Mouse (Mus musculus): ENCODE measurements around the gene Ikzf3. TPM values are rescaled to one million over a fixed set of nuclear protein-coding genes. Genes with fewer than 3 reads are reported as not detected.

The Ikzf3 gene
- polyA plus RNA-seq, 1 experiment, result 3.9 TPM

DNA sequence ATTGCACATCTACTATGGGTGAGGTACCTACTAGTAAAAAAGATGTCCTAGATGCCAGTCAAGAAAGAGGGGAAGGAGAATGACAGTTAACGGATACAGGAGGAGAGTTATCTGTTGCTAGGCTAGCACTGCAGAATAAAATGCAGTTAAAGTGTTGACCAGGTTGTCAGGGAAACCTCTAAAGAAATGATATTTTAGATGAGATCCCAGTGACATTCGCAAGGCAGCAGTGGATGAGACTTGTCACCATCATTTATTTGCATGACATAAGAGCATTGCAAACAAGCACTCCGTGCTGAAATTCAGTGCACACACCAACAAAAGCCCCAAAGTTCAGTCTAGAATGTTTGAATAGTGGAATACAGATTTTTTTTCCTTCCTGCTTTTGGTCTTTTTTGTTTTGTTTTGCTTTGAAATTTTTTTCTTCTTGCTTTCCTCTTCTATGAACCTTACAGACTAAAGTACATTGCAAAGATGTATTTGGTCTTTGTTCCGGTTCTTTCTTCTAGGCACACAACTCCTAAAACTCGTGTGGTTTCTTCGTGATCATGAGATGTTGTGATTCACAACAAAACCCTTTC is 32.4 kb downstream of the Ikzf3 start:
- WGBS, result 71% methylated on average over 6 of the region's 6 CpGs
- TF ChIP-seq CTCF (conservative IDR thresholded peaks at IDR 0.05; ENCODE audit: insufficient read depth, insufficient read length, low read depth, low read length), result no peak
- TF ChIP-seq POLR2A (IDR thresholded peaks at IDR 0.05; ENCODE audit: low read depth, low read length), result no peak
- Histone ChIP-seq H3K4me1 (ENCODE audit: control insufficient read depth, insufficient read depth, low read length) (no peaks in the 10 kb centered on the region), H3K27ac (ENCODE audit: insufficient read depth, low read depth, low read length) (no peak overlapping the region), H3K4me3 (ENCODE audit: insufficient read depth, low read depth, low read length) (no peak overlapping the region), H3K27me3 (replicated peaks; ENCODE audit: control insufficient read depth, insufficient read depth, low read length) (no peaks in the 10 kb centered on the region), H3K36me3 (ENCODE audit: control insufficient read depth, insufficient read depth, low read length) (no peaks in the 10 kb centered on the region)
- no peak for DNase-seq

DNA sequence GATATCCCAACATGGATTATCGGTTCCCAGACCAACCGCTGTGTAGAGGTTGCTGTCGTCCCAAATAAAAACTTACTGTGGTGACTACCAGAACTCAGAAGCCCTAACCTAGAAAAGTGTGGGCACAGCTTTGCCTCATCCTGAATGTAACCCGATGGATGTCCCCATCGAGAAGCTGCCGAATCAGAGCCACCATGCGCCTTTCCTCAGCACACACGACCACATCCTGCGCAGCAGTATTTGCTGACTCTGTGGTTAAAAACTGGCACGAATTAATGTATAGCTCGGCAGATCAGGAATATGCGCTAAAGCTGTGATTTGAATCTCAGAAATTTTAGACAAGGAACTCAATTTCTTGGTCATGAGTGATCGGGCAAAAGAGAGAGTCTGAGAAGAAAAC is 33.0 kb downstream of the Ikzf3 start:
- Histone ChIP-seq H3K27ac (ENCODE audit: insufficient read depth, low read depth, low read length) (no peak overlapping the region), H3K4me1 (ENCODE audit: control insufficient read depth, insufficient read depth, low read length) (no peaks in the 10 kb centered on the region), H3K36me3 (ENCODE audit: control insufficient read depth, insufficient read depth, low read length) (no peaks in the 10 kb centered on the region), H3K27me3 (replicated peaks; ENCODE audit: control insufficient read depth, insufficient read depth, low read length) (no peaks in the 10 kb centered on the region), H3K4me3 (ENCODE audit: insufficient read depth, low read depth, low read length) (no peak overlapping the region)
- DNase-seq, result no peak
- 93% methylated on average over 13 of the region's 13 CpGs for WGBS
- no peak for TF ChIP-seq POLR2A (IDR thresholded peaks at IDR 0.05; ENCODE audit: low read depth, low read length)
- no peak for TF ChIP-seq CTCF (conservative IDR thresholded peaks at IDR 0.05; ENCODE audit: insufficient read depth, insufficient read length, low read depth, low read length)

DNA sequence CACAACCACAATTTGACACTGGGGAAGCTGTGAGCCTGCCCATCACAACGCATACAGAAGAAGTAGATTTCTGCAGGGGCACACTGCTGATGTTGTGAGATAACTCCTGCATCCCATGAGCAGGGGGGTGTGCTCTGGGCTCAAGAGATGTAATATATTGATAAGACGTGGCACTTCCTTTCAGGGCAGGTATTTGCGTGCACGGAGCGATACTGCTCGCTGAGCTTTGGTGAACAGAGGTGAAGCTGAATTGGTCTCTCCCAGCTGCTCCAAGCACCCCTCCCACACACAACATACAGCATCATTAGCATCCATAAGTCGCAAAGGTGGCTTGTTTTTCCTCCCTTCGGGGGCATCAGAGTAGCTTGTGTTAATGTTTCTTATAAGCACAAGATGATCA is 35.7 kb downstream of the Ikzf3 start:
- WGBS, result 58% methylated on average over 8 of the region's 8 CpGs
- Histone ChIP-seq H3K27me3 (replicated peaks; ENCODE audit: control insufficient read depth, insufficient read depth, low read length) (no peaks in the 10 kb centered on the region), H3K36me3 (ENCODE audit: control insufficient read depth, insufficient read depth, low read length) (no peaks in the 10 kb centered on the region), H3K4me1 (ENCODE audit: control insufficient read depth, insufficient read depth, low read length) (no peaks in the 10 kb centered on the region), H3K4me3 (ENCODE audit: insufficient read depth, low read depth, low read length) (no peak overlapping the region), H3K27ac (ENCODE audit: insufficient read depth, low read depth, low read length) (no peak overlapping the region)
- DNase-seq, result no peak
- TF ChIP-seq POLR2A (IDR thresholded peaks at IDR 0.05; ENCODE audit: low read depth, low read length), result no peak
- no peak for TF ChIP-seq CTCF (conservative IDR thresholded peaks at IDR 0.05; ENCODE audit: insufficient read depth, insufficient read length, low read depth, low read length)

DNA sequence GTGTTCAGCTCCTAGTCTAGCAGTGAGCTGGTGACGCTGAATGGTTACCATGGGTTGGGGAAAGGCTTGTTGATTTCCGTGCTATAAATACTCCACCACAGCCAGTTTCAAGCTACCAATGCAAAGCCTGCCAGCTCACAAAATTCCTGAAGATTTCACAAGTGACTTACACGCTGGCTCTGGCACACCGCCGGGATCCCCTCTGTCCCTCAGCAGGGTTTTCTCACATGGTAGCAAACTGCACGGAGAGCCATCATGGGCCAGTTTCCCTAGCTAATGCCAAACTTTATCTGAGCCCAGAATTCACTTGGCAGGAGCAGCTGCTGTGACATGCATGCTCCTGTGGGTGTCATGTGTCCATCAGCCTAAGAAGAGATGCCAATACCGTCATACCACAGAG is 36.4 kb downstream of the Ikzf3 start:
- H3K27ac ChIP-seq (ENCODE audit: insufficient read depth, low read depth, low read length), result no peak overlapping the region
- H3K36me3 ChIP-seq (ENCODE audit: control insufficient read depth, insufficient read depth, low read length), result no peaks in the 10 kb centered on the region
- no peak for TF ChIP-seq CTCF (conservative IDR thresholded peaks at IDR 0.05; ENCODE audit: insufficient read depth, insufficient read length, low read depth, low read length)
- no peak for TF ChIP-seq POLR2A (IDR thresholded peaks at IDR 0.05; ENCODE audit: low read depth, low read length)
- no peak overlapping the region for H3K4me3 ChIP-seq (ENCODE audit: insufficient read depth, low read depth, low read length)
- WGBS, result 73% methylated on average over 7 of the region's 7 CpGs
- DNase-seq, result peak; percentile 4
- H3K4me1 ChIP-seq (ENCODE audit: control insufficient read depth, insufficient read depth, low read length), result no peaks in the 10 kb centered on the region
- no peaks in the 10 kb centered on the region for H3K27me3 ChIP-seq (replicated peaks; ENCODE audit: control insufficient read depth, insufficient read depth, low read length)

DNA sequence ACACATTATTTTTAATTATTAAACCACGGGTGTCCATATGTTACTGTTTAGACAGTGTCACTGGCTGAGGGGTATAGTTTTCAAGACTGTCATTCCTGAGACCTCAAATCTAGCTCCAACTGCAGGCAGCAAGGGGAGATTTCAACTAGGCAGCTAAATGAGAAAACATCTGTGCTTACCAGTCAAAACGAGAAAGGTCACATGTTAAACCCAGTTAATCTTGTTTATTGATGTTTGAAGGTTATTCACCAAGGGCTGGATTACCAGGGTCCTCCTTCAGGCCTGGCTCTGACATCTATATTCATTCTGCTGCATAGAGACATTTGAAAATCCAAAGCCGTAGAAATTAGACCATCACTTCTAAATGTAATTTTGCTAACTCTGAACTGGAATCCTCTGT is 40.9 kb downstream of the Ikzf3 start:
- 38% methylated on average over 3 of the region's 3 CpGs for WGBS

DNA sequence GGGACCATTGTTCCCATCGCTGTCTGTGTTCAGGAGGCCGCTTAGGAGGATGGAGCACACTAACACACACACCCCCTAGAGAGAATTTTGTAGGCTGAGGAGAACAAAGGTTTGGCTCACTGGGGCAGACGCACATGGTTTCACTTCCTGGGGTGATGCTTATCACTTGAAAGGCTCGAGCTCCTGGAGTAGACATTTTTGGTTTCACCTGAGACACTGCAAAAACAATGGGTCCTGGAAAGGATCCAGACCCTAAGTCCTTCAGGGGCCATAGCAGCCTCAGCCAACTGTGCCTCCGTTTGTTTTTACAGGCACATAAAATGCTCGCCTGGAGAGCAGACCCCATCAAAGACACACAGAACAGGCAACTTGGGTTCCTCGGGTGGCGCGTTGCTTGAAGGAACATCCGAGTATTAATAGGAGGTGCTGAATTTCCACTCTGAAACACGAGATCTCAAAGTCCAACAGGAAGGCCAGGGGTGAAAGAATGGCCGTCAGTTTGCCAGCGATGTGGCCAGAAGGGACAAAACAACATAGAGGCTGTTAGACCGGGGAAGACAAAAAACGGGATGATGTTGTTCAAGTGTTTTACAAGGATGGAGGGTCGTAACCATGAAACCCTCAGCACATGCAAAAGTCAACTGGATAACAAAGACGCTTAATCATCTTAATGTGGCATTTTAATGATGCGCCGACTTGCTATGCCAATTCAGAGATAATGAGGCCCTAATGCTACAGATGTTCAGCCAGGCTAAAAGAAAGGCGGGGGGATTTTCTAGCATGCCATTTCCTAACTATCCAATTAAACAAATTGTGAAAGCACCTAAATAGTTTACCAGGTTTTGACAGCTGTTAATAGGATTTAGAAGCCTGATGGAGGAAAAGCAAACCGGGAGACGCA is 48.2 kb downstream of the Ikzf3 start:
- Histone ChIP-seq H3K36me3 (ENCODE audit: control insufficient read depth, insufficient read depth, low read length) (no peaks in the 10 kb centered on the region), H3K27ac (ENCODE audit: insufficient read depth, low read depth, low read length) (no peak overlapping the region), H3K27me3 (replicated peaks; ENCODE audit: control insufficient read depth, insufficient read depth, low read length) (no peaks in the 10 kb centered on the region), H3K4me3 (ENCODE audit: insufficient read depth, low read depth, low read length) (no peak overlapping the region), H3K4me1 (ENCODE audit: control insufficient read depth, insufficient read depth, low read length) (no peaks in the 10 kb centered on the region)
- WGBS, result 21% methylated on average over 22 of the region's 22 CpGs
- peak; percentile 25 for DNase-seq
- TF ChIP-seq CTCF (conservative IDR thresholded peaks at IDR 0.05; ENCODE audit: insufficient read depth, insufficient read length, low read depth, low read length) (no peak), POLR2A (IDR thresholded peaks at IDR 0.05; ENCODE audit: low read depth, low read length) (no peak)

More for the DNA sequence above, 40.9 kb downstream of the Ikzf3 start:
- Histone ChIP-seq H3K4me1 (ENCODE audit: control insufficient read depth, insufficient read depth, low read length) (no peaks in the 10 kb centered on the region), H3K36me3 (ENCODE audit: control insufficient read depth, insufficient read depth, low read length) (no peaks in the 10 kb centered on the region), H3K27ac (ENCODE audit: insufficient read depth, low read depth, low read length) (no peak overlapping the region), H3K4me3 (ENCODE audit: insufficient read depth, low read depth, low read length) (no peak overlapping the region), H3K27me3 (replicated peaks; ENCODE audit: control insufficient read depth, insufficient read depth, low read length) (no peaks in the 10 kb centered on the region)
- TF ChIP-seq CTCF (conservative IDR thresholded peaks at IDR 0.05; ENCODE audit: insufficient read depth, insufficient read length, low read depth, low read length) (no peak), POLR2A (IDR thresholded peaks at IDR 0.05; ENCODE audit: low read depth, low read length) (no peak)
- DNase-seq, result no peak

DNA sequence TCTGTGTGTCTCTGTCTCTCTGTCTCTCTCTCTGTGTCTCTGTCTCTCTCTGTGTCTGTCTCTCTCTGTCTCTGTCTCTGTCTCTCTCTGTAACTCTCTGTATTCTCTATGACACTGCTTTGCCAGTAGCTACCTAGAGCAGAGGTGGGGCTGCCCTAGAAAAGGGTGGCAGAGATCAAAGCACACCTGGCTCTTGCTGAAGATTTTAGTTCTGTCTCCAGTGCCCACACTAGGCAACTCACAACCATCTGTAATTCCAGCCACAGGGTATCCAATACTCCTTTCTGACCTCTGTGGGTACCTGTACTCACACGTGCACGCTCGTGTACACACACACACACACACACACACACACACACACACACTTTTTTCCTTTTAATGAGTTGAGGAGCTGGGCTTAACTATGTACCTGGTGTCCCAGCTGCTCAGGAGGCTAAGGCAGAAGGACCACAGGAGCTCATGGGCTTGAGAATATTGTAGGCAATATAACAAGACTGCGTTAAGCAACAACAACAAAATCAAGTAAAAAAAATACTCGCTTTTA is 50.6 kb downstream of the Ikzf3 start:
- Histone ChIP-seq H3K4me1 (ENCODE audit: control insufficient read depth, insufficient read depth, low read length) (no peaks in the 10 kb centered on the region), H3K36me3 (ENCODE audit: control insufficient read depth, insufficient read depth, low read length) (no peaks in the 10 kb centered on the region), H3K4me3 (ENCODE audit: insufficient read depth, low read depth, low read length) (no peak overlapping the region), H3K27me3 (replicated peaks; ENCODE audit: control insufficient read depth, insufficient read depth, low read length) (no peaks in the 10 kb centered on the region), H3K27ac (ENCODE audit: insufficient read depth, low read depth, low read length) (no peak overlapping the region)
- TF ChIP-seq POLR2A (IDR thresholded peaks at IDR 0.05; ENCODE audit: low read depth, low read length), result no peak
- TF ChIP-seq CTCF (conservative IDR thresholded peaks at IDR 0.05; ENCODE audit: insufficient read depth, insufficient read length, low read depth, low read length), result no peak
- WGBS, result 79% methylated on average over 5 of the region's 5 CpGs
- no peak for DNase-seq

All from kidney, adult 2 months (tissue).